Mouse (Mus musculus) neural tube, postnatal 0 days (tissue): ENCODE results near the gene Tbxas1. TPM values are rescaled to one million over a fixed set of nuclear protein-coding genes. Genes with fewer than 3 reads are reported as not detected.

Source experiments
- polyA plus RNA-seq: library from polyadenylated mRNA; unstranded; fragments of >200 nt; fragmentation: Nextera tagmentation; extraction: Ambion mirVana; gene quantifications from 2 replicates; pipeline ENCODE4 v1.2.1, GENCODE M21; 2015

Gene Tbxas1
- 2.2 and 2.9 TPM in 2 replicates for polyA plus RNA-seq

DNA sequence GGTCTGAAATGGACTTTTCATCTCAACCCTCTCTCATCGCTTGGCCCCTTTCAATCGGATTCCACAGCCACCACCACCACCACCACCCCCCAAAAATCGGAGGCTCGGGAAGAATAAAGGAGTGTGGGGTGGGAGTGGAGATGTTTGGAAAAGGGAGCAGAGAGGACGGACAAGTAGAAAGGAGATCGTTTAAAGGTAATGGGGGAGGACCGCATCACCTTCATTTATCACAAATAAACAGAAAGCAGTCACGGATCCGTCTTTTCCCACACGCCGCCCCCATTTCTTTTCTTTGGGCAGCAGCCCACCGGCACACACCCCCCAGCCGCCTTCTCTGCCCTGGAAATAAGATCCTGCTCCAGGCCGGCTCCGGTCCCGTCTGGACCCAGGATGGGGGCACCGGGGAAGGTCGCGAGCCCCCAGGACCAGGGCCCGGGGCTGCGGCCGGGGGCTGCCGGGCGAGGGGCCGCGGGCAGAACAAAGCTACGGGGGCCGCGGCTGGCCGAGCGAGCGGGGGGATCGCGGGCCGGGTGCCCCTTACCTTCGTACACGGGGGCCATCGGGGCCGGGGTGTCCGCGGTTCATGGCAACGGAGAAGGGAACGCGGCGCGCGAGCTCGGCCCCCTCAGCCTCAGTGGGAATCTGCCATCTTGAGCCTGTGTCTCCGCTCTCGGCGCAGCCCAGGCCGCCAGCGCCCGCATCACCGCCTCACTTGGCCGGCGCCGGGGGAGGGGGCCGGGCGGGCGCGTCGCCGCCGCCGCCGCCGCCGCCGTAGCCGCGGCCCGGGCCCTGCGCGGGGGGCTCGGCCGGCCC is at the start of gene Tbxas1:
Tbxas1 (plus strand) TSS at position 147 of the 813 bp plus-strand sequence.

DNA sequence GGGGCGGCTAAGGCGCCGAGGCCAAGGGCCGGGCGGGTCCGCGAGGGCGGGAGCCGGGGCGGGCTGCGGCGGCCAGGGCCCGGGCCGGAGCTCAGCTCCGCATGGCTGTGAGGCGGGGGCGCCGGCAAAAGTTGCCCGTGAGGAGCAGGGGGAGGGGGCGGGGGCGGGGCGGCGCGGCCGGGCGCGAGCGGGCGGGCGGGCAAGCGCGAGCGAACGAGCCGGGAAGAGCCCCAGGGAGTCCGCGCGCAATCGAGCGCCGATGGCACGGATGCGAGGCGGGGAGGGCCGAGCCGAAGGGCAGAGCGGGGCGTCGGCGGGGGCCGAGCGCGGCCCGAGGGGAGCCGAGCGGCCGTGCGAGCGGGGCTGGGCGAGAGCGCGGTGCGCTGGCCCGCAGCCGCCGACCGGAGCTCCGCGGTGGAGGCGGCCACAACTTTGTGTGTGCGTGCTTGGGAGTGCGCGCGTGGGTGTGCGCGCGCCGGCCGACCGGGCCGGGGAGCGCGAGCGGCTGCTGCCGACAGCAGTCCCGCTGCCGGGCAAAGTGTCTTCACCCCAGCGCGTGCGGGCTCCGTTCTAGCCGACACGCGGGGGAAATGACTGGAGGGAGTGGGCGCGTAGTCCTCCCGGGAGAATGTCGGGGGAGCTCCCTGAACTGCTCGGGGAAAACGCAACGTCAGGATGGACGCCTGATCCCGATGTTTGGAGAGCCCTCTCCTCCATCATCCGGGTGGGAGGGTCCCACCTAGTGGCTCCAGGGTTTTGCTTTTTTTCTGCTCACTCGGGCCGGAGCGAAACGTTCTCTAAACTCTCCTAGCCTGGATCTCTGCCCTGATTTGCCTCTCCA is 1.1 kb downstream of the Tbxas1 start, which contains the start of gene Hipk2:
Hipk2 (minus strand) TSS at position 95 of the 841 bp plus-strand sequence.

DNA sequence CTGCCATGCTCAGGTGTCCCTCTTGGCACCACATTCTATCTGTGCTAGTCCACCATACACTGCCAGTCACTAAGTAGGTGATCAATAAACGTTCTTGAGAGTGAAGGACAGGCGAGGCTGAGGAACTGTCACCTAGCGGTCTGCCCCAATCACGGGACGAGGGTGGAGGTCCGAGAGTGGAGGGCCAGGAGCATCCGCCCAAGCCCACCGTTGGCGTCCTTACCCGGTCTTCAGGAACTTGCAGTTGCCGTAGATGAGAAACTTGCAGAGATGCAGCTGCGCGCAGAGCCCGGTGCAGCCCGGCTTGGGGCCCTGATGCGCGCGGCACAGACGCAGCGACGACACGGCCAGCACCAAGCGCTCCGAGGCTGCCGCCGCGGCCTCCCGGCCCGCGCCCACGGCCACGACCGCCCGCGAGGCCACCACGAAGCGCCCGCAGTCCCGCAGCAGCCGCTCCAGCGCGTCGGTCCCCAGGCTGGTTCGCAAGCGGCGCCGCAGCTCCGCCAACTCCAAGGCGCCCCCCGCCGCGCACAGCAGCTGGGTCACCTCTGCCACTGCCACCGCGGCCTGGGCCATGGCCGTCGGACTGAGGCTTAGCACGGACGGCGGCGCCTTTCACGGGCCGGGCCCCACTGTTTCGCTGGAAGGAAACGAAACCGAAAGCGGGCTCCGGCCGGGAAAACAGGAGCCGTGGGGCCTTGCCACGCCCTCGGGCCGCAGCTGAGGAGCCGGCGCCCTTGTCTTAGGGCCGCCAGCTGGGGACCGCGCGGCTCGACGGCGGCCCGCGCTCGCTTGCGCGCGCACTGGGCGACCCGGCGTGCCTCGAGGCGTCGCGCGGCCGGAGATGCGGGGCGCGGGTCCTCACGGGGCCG is 242.6 kb downstream of the Tbxas1 start, which contains the start of gene Parp12:
Parp12 (minus strand) TSS at position 766 of the 872 bp plus-strand sequence.

Other genes with a start within 250 kb of the Tbxas1 start
- gene Klrg2, start 238.2 kb upstream of the Tbxas1 start, polyA plus RNA-seq = 0.30 and 0.45 TPM in 2 replicates
- gene Clec2l, start 212.3 kb upstream of the Tbxas1 start, polyA plus RNA-seq = 81.9 and 108 TPM in 2 replicates
- 30.6 and 33.3 TPM in 2 replicates for gene Hipk2, start 761 bp downstream of the Tbxas1 start, polyA plus RNA-seq
- 4.8 and 4.9 TPM in 2 replicates for gene Parp12, start 242.9 kb downstream of the Tbxas1 start, polyA plus RNA-seq